Mouse (Mus musculus): ENCODE results near the gene Prc1. TPM values are rescaled to one million over a fixed set of nuclear protein-coding genes. Genes with fewer than 3 reads are reported as not detected.

The Prc1 gene
- polyA plus RNA-seq, 1 experiment from 2014 or later: 121 TPM

DNA sequence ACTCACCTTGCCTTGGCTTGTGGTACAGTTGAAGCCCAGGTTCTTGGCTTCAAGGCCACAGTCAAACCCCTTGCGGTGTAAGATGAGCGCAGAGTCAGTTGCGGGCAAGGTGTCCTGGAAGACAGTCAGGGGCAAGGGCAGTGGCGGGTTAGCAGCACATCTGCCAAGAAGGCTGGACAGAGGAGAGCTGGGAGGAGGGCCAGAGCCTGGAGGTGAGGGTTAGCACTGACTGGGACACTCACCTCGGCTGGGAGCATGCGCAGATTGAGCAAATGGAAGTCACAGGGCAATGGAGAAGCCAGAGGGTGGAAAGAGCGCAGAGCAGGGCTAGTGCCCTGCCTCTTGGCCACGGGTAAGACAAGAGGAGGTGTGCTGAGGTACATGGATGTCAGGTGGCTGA lies 58.7 kb downstream of the Prc1 start:
- WGBS: 93% methylated on average over 8 of the region's 8 CpGs
- H3K36me3 ChIP-seq: peaks cover 83% of the 10 kb centered on the region
- no peak for ATAC-seq (ENCODE audit: extremely low read depth, insufficient number of reproducible peaks, low FRiP score, low TSS enrichment)

GRCm38 (mm10) chr7:80356351-80356750 lies 62.1 kb downstream of the Prc1 start:
- H3K9ac ChIP-seq: no peak overlapping the region
- ATAC-seq (ENCODE audit: extremely low read depth, insufficient number of reproducible peaks, low FRiP score, low TSS enrichment): no peak
- peaks cover 21% of the 10 kb centered on the region for H3K4me1 ChIP-seq
- 87% methylated on average over 13 of the region's 13 CpGs for WGBS
- no peak overlapping the region for H3K4me3 ChIP-seq
- H3K36me3 ChIP-seq: peaks cover 94% of the 10 kb centered on the region
- H3K27me3 ChIP-seq (replicated peaks): no peaks in the 10 kb centered on the region
- H3K9me3 ChIP-seq: no peaks in the 10 kb centered on the region
- peak overlapping the region; percentile 67 for H3K27ac ChIP-seq (replicated peaks)
- H3K4me2 ChIP-seq: no peak overlapping the region

More for the DNA sequence above, 58.7 kb downstream of the Prc1 start:
- H3K4me2 ChIP-seq: no peak overlapping the region
- H3K9ac ChIP-seq: no peak overlapping the region
- no peak overlapping the region for H3K27ac ChIP-seq (replicated peaks)
- H3K4me3 ChIP-seq: no peak overlapping the region
- no peaks in the 10 kb centered on the region for H3K9me3 ChIP-seq
- no peaks in the 10 kb centered on the region for H3K27me3 ChIP-seq (replicated peaks)
- peaks cover 15% of the 10 kb centered on the region for H3K4me1 ChIP-seq

DNA sequence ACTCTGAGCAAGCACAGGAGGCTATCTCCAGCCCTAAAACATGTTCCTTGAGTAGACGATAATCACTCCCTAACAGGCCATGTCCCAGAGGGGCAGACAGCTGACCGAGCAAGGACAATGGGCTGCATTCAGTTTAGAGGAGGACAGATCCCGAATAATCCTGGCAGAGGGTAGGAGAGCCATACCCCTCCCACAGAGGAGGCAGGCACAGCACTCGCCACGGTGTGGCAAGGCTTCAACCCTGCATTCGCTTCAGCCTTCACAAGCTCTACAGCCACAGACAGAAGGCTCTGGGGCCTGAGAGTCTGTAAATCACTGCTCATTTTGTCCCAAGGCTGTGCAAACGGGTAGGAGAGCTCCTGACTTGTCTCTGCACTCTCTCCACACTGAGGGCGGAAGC lies 62.9 kb downstream of the Prc1 start:
- WGBS: 55% methylated on average over 8 of the region's 8 CpGs
- H3K9me3 ChIP-seq: no peaks in the 10 kb centered on the region

DNA sequence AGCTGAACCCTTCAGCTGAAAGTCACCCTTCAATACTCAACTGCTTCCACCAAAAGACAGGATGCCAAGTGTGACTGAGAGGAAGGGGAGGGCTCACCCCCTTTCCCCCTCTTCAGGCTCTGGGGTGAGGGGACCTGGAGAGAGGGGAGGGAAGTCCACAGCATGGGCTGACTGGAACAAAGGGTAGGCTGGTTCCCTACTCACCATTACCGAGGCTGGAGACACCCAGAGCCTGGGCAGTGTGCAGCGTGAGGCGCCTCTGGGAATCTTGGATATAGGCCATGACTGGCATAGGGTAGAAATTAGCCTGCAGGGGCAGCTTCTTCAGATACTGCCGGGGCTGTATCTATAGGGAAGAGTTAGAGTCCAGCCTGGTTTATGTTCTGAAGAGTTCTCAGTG lies 63.8 kb downstream of the Prc1 start:
- no peak overlapping the region for H3K4me3 ChIP-seq
- peaks cover 96% of the 10 kb centered on the region for H3K36me3 ChIP-seq
- H3K4me1 ChIP-seq: peaks cover 21% of the 10 kb centered on the region
- no peak for ATAC-seq (ENCODE audit: extremely low read depth, insufficient number of reproducible peaks, low FRiP score, low TSS enrichment)
- H3K27me3 ChIP-seq (replicated peaks): no peaks in the 10 kb centered on the region
- no peak overlapping the region for H3K9ac ChIP-seq
- no peak overlapping the region for H3K4me2 ChIP-seq
- H3K27ac ChIP-seq (replicated peaks): peak overlapping the region; percentile 70
- WGBS: 66% methylated on average over 4 of the region's 4 CpGs
- H3K9me3 ChIP-seq: no peaks in the 10 kb centered on the region

More for the DNA sequence above, 62.9 kb downstream of the Prc1 start:
- H3K36me3 ChIP-seq: peaks cover 96% of the 10 kb centered on the region
- H3K4me2 ChIP-seq: no peak overlapping the region
- H3K27me3 ChIP-seq (replicated peaks): no peaks in the 10 kb centered on the region
- no peak overlapping the region for H3K4me3 ChIP-seq
- peak overlapping the region; percentile 70 for H3K27ac ChIP-seq (replicated peaks)
- ATAC-seq (ENCODE audit: extremely low read depth, insufficient number of reproducible peaks, low FRiP score, low TSS enrichment): no peak
- no peak overlapping the region for H3K9ac ChIP-seq
- H3K4me1 ChIP-seq: peaks cover 21% of the 10 kb centered on the region

DNA sequence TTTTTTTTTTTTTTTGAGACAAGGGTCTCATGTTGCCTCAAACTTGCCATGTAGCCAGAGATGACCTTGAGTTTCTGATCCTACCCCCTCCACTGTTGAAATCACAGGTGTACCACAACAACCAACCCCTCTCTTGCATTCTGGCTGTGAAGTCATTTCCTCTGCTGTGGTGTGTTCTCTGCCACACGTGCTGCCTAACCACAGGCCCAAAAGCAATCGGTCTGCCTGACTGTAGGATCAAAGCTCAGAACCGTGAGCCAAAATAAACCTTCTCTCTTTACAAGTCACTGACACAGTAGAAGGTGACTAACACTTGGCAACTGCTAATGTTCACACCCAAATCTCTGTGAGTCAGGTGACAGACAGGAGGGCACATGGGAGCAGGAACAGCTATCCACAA lies 66.2 kb downstream of the Prc1 start:
- H3K27me3 ChIP-seq (replicated peaks): no peaks in the 10 kb centered on the region
- ATAC-seq (ENCODE audit: extremely low read depth, insufficient number of reproducible peaks, low FRiP score, low TSS enrichment): no peak
- 47% methylated on average over 3 of the region's 3 CpGs for WGBS
- no peak overlapping the region for H3K4me3 ChIP-seq
- no peak overlapping the region for H3K9ac ChIP-seq
- H3K27ac ChIP-seq (replicated peaks): no peak overlapping the region
- H3K4me2 ChIP-seq: no peak overlapping the region
- peaks cover 21% of the 10 kb centered on the region for H3K4me1 ChIP-seq
- H3K36me3 ChIP-seq: peaks cover 100% of the 10 kb centered on the region
- no peaks in the 10 kb centered on the region for H3K9me3 ChIP-seq

- no peaks in the 10 kb centered on the region for H3K9me3 ChIP-seq
- ATAC-seq (ENCODE audit: extremely low read depth, insufficient number of reproducible peaks, low FRiP score, low TSS enrichment): no peak
- 60% methylated on average over 2 of the region's 2 CpGs for WGBS
- H3K36me3 ChIP-seq: peaks cover 79% of the 10 kb centered on the region
- H3K4me1 ChIP-seq: peaks cover 29% of the 10 kb centered on the region
- H3K4me2 ChIP-seq: no peak overlapping the region
- no peaks in the 10 kb centered on the region for H3K27me3 ChIP-seq (replicated peaks)
- no peak overlapping the region for H3K27ac ChIP-seq (replicated peaks)
- no peak overlapping the region for H3K9ac ChIP-seq
- H3K4me3 ChIP-seq: no peak overlapping the region
These were observed 71.5 kb downstream of the Prc1 start for GRCm38 (mm10) chr7:80365759-80366158.

Other genes with a start within 250 kb of the Prc1 start
- 1,911 and 2,152 TPM in 2 replicates for gene Idh2, start 179.1 kb upstream of the Prc1 start, polyA plus RNA-seq (2015; fragmentation: Nextera tagmentation; extraction: Ambion mirVana)
- gene Sema4b, start 107.6 kb upstream of the Prc1 start, polyA plus RNA-seq (2015; fragmentation: Nextera tagmentation; extraction: Ambion mirVana): 9.9 and 11.3 TPM in 2 replicates
- 54.2 and 57.9 TPM in 2 replicates for gene Cib1, start 61.6 kb upstream of the Prc1 start, polyA plus RNA-seq (2015; fragmentation: Nextera tagmentation; extraction: Ambion mirVana)
- gene Gdpgp1, start 61.6 kb upstream of the Prc1 start, polyA plus RNA-seq (2015; fragmentation: Nextera tagmentation; extraction: Ambion mirVana): 3.3 and 3.7 TPM in 2 replicates
- gene Ttll13, start 48.1 kb upstream of the Prc1 start, polyA plus RNA-seq (2015; fragmentation: Nextera tagmentation; extraction: Ambion mirVana): 0.62 and 0.82 TPM in 2 replicates
- gene Ngrn, start 33.2 kb upstream of the Prc1 start, polyA plus RNA-seq (2015; fragmentation: Nextera tagmentation; extraction: Ambion mirVana): 37.0 and 37.9 TPM in 2 replicates
- gene Vps33b, start 24.8 kb upstream of the Prc1 start, polyA plus RNA-seq (2015; fragmentation: Nextera tagmentation; extraction: Ambion mirVana): 9.6 and 11.1 TPM in 2 replicates
- gene Rccd1, start 30.0 kb downstream of the Prc1 start, polyA plus RNA-seq (2015; fragmentation: Nextera tagmentation; extraction: Ambion mirVana): 7.3 and 7.8 TPM in 2 replicates
- 18.2 and 20.1 TPM in 2 replicates for gene Unc45a, start 46.6 kb downstream of the Prc1 start, polyA plus RNA-seq (2015; fragmentation: Nextera tagmentation; extraction: Ambion mirVana)
- 14.5 and 16.5 TPM in 2 replicates for gene Hddc3, start 48.7 kb downstream of the Prc1 start, polyA plus RNA-seq (2015; fragmentation: Nextera tagmentation; extraction: Ambion mirVana)
- gene Man2a2, start 76.9 kb downstream of the Prc1 start, polyA plus RNA-seq (2015; fragmentation: Nextera tagmentation; extraction: Ambion mirVana): 15.0 and 19.3 TPM in 2 replicates
- 10.7 and 10.8 TPM in 2 replicates for gene Fes, start 93.5 kb downstream of the Prc1 start, polyA plus RNA-seq (2015; fragmentation: Nextera tagmentation; extraction: Ambion mirVana)
- 14.2 and 14.8 TPM in 2 replicates for gene Furin, start 111.0 kb downstream of the Prc1 start, polyA plus RNA-seq (2015; fragmentation: Nextera tagmentation; extraction: Ambion mirVana)
- 16.4 and 17.1 TPM in 2 replicates for gene Blm, start 240.7 kb downstream of the Prc1 start, polyA plus RNA-seq (2015; fragmentation: Nextera tagmentation; extraction: Ambion mirVana)

Measured in heart, embryonic 13.5 days (tissue).